Mouse (Mus musculus) midbrain, embryonic 14.5 days (tissue): ENCODE results near the gene Camta1. TPM values are rescaled to one million over a fixed set of nuclear protein-coding genes. Genes with fewer than 3 reads are reported as not detected.

ENCODE experiments used
- ATAC-seq: fragments of 200-750 bp; cut with Nextera tagmentation; 2 replicates; pipeline ENCODE4 v1.8.0; 2017; ENCODE audit warnings: moderate number of reproducible peaks, moderate library complexity; ENCODE audit not compliant: low FRiP score, low TSS enrichment
- DNase-seq: peaks from one replicate; pipeline ENCODE4 v3.0.0-alpha.2; 2015
- H3K27ac ChIP-seq: fragments of 300-500 bp; sonication (generic); replicated peaks from 2 replicates; pipeline ENCODE4 v1.5.1; 2014; ENCODE audit warnings: mild to moderate bottlenecking, low read depth, low read length, moderate library complexity
- H3K27me3 ChIP-seq: fragments of 300-500 bp; sonication (generic); 2 replicates; pipeline ENCODE4 v1.6.1; 2014; ENCODE audit warnings: low read length, control low read depth, mixed read lengths; ENCODE audit not compliant: control insufficient read depth, insufficient read depth
- H3K36me3 ChIP-seq: fragments of 300-500 bp; sonication (generic); 2 replicates; pipeline ENCODE4 v1.6.1; 2014; ENCODE audit warnings: low read length, control low read depth; ENCODE audit not compliant: control insufficient read depth, insufficient read depth
- H3K4me1 ChIP-seq: fragments of 300-500 bp; sonication (generic); 2 replicates; pipeline ENCODE4 v1.6.1; 2014; ENCODE audit warnings: mild to moderate bottlenecking, antibody characterized with exemption, low read length, control low read depth; ENCODE audit not compliant: control insufficient read depth, insufficient read depth
- H3K4me2 ChIP-seq: fragments of 300-500 bp; sonication (generic); 2 replicates; pipeline ENCODE4 v1.6.1; 2014; ENCODE audit warnings: mild to moderate bottlenecking, low read length, moderate library complexity
- H3K4me3 ChIP-seq: fragments of 300-500 bp; sonication (generic); replicated peaks from 2 replicates; pipeline ENCODE4 v1.5.1; 2014; ENCODE audit warnings: low read depth, low read length
- H3K9ac ChIP-seq: fragments of 300-500 bp; sonication (generic); replicated peaks from 2 replicates; pipeline ENCODE4 v1.6.1; 2014; ENCODE audit warnings: mild to moderate bottlenecking, low read length, moderate library complexity
- H3K9me3 ChIP-seq: fragments of 300-500 bp; sonication (generic); 2 replicates; pipeline ENCODE4 v1.6.1; 2016; ENCODE audit warnings: low read length, control low read depth, mixed read lengths; ENCODE audit not compliant: control insufficient read depth
- WGBS: fragments of 180-500 bp; shearing (Covaris S2); extraction: QIAGEN DNeasy Blood & Tissue Kit; methylation state at CpG from one replicate; pipeline ENCODE4 v1.1.7; 2014; 5-methylcytosine and 5-hydroxymethylcytosine counted together
- polyA plus RNA-seq: library from polyadenylated mRNA; unstranded; fragments of >200 nt; fragmentation: Nextera tagmentation; extraction: Ambion mirVana; gene quantifications from 2 replicates; pipeline ENCODE4 v1.2.1, GENCODE M21; 2014

Gene Camta1
- polyA plus RNA-seq, 1 experiment from 2014 or later: 157 TPM

DNA sequence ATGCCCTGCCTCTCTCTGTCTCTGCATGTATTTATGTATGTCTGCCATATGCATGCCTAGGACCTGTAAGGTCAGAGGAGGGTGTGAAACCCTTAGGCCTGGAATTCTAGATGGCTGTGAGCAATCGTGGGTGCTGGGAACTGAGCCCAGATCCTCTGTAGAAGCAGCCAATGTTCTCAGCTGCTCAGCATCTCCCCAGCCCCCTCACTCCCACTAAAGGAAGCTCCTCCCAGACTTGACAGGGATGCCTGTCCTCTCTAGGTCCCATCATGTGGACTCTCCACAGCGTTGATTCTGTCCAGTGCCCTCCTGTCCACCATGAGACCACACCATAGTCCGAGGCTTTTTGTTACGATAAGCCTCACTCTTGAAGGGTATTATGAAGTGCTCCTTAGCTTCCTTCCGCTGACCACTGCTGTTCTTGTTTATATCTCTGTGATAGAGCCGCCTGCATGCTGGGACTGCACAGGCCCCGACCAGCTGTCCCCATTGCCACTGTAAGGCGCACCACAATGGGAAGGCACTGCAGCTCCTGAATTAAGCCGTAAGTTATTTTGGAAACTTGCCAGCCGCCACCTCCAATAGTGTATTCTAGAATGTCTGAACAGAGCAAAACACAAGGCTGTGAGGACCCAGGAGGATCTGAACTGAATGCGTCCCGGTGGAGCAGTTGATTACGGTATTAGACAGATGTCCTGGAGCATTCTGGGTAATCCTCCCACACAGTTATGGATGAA is 905.1 kb downstream of the Camta1 start:
- H3K4me1 ChIP-seq: 0 out of 2 replicates have a peak, but pooled peaks cover 6% of the 10 kb centered on the region
- peak; percentile 84 for DNase-seq
- peak overlapping the region; percentile 25; the same call in 1 of the 2 replicates for H3K4me2 ChIP-seq
- no peaks in the 10 kb centered on the region for H3K9me3 ChIP-seq
- ATAC-seq: peak; percentile 80; the same call in 1 of the 2 replicates
- no peaks in the 10 kb centered on the region for H3K36me3 ChIP-seq
- no peaks in the 10 kb centered on the region for H3K27me3 ChIP-seq
- no peak overlapping the region for H3K9ac ChIP-seq
- 41% methylated on average over 13 of the region's 13 CpGs for WGBS
- peak overlapping the region; percentile 73 for H3K27ac ChIP-seq
- H3K4me3 ChIP-seq: no peak overlapping the region

DNA sequence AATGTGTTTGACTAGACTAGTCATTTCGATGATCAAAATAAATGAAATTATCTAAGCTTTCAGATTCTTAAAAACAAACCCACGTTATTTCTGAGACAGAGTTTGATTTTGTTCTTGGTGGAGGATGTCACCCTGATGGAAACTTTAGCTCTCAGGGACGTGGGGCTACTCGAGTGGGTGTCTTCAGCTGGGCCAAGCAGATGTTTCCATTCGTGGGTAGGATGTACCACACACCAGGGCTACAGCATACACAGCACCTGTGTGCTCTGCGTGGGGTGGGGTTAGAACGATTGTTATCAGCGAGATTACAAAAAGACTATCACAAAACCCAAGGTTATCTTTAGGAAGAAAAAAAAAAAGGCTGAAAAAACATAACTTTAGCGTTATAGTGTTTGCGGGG is 910.7 kb downstream of the Camta1 start:
- Histone ChIP-seq H3K27ac (no peak overlapping the region), H3K4me3 (no peak overlapping the region), H3K4me2 (no peak overlapping the region), H3K36me3 (no peaks in the 10 kb centered on the region), H3K27me3 (no peaks in the 10 kb centered on the region), H3K9ac (no peak overlapping the region), H3K4me1 (no peaks in the 10 kb centered on the region), H3K9me3 (no peaks in the 10 kb centered on the region)
- DNase-seq: no peak
- no peak for ATAC-seq
- 89% methylated on average over 10 of the region's 10 CpGs for WGBS

DNA sequence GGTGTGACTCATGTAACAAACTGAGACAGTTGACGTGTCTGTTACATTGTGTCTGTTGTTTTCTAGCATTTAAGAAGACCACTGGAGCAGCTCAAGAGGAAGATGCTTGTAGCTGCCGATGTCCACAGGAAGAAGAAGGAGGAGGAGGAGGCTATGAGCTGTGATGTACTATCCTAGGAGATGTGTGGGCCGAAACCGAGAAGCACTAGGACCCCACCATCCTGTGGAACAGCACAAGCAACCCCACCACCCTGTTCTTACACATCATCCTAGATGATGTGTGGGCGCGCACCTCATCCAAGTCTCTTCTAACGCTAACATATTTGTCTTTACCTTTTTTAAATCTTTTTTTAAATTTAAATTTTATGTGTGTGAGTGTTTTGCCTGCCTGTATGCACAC is 917.0 kb downstream of the Camta1 start:
- Histone ChIP-seq H3K4me3 (no peak overlapping the region), H3K4me1 (no peaks in the 10 kb centered on the region), H3K4me2 (no peak overlapping the region), H3K9me3 (no peaks in the 10 kb centered on the region), H3K9ac (no peak overlapping the region), H3K36me3 (no peaks in the 10 kb centered on the region), H3K27ac (no peak overlapping the region), H3K27me3 (no peaks in the 10 kb centered on the region)
- ATAC-seq (no peak), DNase-seq (no peak)
- 93% methylated on average over 7 of the region's 7 CpGs for WGBS

DNA sequence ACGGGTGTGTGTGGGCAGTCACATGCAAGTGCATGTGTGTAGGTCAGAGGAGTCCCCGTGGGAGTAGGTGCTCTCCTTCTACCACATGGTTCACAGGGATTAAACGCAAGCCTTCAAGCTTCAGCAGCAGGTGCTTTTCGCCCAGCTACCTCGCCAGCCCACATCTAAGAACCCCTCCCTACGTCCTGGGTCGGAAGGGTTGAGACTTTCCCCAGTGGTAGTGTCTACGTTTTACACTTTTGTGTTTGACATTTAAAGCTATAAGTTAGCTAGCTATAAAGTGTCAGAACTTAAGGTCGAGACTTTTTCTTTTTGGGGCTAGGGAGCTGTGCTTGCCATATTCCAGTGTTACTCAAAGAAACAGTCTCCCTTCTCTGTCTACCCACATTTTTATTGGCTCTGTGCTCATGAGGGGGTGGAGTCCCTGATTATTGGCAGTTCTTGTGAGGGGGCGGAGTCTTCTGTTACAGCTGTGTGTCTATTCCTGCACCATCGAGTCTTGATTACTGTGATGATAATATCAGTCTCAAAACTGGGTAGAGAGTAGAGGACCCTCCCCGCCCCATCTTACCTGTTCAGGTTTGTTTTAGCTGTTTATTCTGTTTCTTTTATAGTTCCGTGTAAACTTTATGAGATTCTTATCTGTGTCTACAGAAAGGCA is 921.6 kb downstream of the Camta1 start:
- Histone ChIP-seq H3K36me3 (no peaks in the 10 kb centered on the region), H3K4me3 (no peak overlapping the region), H3K9ac (no peak overlapping the region), H3K27ac (no peak overlapping the region), H3K27me3 (no peaks in the 10 kb centered on the region), H3K4me1 (no peaks in the 10 kb centered on the region), H3K9me3 (no peaks in the 10 kb centered on the region), H3K4me2 (no peak overlapping the region)
- DNase-seq (no peak), ATAC-seq (no peak)
- 72% methylated on average over 13 of the region's 13 CpGs for WGBS

DNA sequence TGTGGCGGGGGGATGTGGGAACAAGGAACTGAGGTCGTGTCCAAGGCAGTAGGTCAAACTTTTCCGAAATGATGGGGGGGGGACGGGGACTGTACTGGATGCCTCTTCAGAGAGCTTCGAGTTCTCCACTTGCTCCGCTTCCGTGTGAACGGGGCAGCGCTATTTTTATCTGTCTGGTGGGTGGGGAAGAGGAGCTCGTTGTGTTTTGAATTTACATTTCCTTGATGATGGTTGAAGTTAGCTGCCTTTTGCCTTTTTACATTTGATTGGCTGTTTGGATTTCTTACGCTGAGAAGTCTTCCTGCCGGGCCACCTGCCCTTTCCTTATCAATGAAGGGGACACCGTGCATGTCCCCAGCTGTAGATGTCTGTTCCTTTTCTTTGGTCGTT is 923.6 kb downstream of the Camta1 start:
- no peak overlapping the region for H3K27ac ChIP-seq
- no peaks in the 10 kb centered on the region for H3K4me1 ChIP-seq
- H3K9me3 ChIP-seq: no peaks in the 10 kb centered on the region
- no peak overlapping the region for H3K4me3 ChIP-seq
- DNase-seq (no peak), ATAC-seq (no peak)
- no peaks in the 10 kb centered on the region for H3K36me3 ChIP-seq
- no peak overlapping the region for H3K9ac ChIP-seq
- H3K27me3 ChIP-seq: no peaks in the 10 kb centered on the region
- WGBS: 75% methylated on average over 14 of the region's 14 CpGs
- H3K4me2 ChIP-seq: peak overlapping the region; percentile 17; the same call in 1 of the 2 replicates

DNA sequence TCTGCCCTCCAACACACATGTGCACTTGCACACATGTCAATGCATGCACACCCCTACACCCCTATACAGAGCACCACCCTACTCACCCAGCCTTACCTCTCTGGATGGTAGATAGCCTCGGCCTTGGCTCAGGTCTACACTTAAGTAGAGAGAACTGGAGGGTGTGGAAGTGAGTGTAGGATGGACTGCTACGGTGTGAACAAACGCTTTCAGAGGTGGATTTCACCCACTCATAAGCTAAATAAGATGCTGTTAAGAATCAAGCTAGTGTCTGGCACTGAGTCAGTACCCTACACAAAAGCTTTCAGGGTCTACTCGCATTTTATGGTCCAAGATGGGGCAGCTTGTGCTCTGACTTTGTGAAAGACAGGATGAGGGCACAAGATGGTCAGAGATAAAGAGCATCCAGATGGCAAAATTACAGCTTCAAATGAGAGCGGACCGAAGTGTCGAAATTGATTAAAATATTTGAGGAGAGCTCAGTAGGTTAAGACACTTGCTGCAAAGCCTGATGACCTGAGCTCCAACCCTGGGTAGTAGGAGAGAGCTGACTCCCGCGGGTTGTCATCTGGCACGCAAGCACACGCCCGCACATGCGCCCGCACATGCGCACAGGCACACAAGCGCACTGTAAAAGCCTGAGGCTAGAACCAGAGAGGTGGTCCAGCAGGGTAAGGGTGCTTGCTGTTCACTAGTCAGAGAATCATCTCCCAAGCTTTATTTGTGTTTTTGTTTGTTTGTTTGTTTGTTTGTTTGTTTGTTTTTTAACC is 924.2 kb downstream of the Camta1 start:
- no peaks in the 10 kb centered on the region for H3K36me3 ChIP-seq
- no peak overlapping the region for H3K9ac ChIP-seq
- peak overlapping the region; percentile 17; the same call in 1 of the 2 replicates for H3K4me2 ChIP-seq
- DNase-seq (peak; percentile 27), ATAC-seq (no peak)
- H3K9me3 ChIP-seq: no peaks in the 10 kb centered on the region
- H3K4me3 ChIP-seq: no peak overlapping the region
- H3K27ac ChIP-seq: no peak overlapping the region
- H3K27me3 ChIP-seq: no peaks in the 10 kb centered on the region
- H3K4me1 ChIP-seq: no peaks in the 10 kb centered on the region
- WGBS: 77% methylated on average over 16 of the region's 16 CpGs

DNA sequence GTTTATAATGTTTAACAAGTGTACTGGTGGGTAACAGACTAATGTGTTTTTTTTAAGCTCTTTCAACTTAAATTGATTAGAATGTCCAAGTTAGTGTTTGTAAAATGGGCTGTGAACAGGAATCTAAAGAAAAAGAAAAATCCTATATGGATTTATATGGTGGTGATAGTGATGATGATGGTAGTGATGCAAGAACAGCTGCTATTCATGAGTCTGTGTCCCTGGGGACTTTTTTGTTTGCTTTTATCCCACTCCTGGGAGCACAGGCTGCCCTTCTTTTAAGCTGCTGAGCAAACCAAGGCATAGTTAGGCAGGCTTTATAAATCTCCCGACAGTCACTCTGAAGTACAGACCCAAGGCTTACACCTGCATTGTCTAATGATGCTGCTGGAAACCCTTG is 928.2 kb downstream of the Camta1 start:
- ATAC-seq: no peak
- DNase-seq: no peak
- WGBS: 53% methylated on average over 1 of the region's 1 CpGs
- Histone ChIP-seq H3K4me3 (no peak overlapping the region), H3K9me3 (no peaks in the 10 kb centered on the region), H3K27ac (no peak overlapping the region), H3K4me2 (no peak overlapping the region), H3K27me3 (no peaks in the 10 kb centered on the region), H3K36me3 (no peaks in the 10 kb centered on the region), H3K9ac (no peak overlapping the region), H3K4me1 (no peaks in the 10 kb centered on the region)

DNA sequence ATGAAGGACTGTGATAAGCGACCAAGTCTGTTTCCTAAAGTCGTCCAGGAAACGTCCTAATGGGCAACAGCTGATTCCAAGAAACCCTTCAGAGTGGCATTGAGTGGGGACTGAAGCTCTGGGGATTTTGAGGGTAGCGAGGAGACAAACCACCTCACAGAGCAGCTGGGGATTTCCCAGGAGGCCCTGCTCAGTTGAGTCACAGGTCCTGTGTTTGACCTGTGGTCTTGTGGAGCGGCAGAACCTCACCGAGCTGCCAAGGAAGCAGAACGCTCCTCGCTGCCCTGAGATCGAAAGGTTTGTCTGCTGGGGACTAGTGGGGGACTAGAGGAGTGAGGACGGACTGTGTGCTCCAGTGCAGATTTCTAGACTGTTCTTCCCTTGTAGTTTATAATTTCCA is 933.9 kb downstream of the Camta1 start:
- no peak for ATAC-seq
- no peak overlapping the region for H3K4me3 ChIP-seq
- no peaks in the 10 kb centered on the region for H3K9me3 ChIP-seq
- no peaks in the 10 kb centered on the region for H3K27me3 ChIP-seq
- no peak overlapping the region for H3K27ac ChIP-seq
- no peaks in the 10 kb centered on the region for H3K4me1 ChIP-seq
- DNase-seq: no peak
- no peaks in the 10 kb centered on the region for H3K36me3 ChIP-seq
- 74% methylated on average over 10 of the region's 10 CpGs for WGBS
- H3K4me2 ChIP-seq: no peak overlapping the region
- no peak overlapping the region for H3K9ac ChIP-seq
